Mouse (Mus musculus): Measurements from ENCODE around the gene Pkd1l3.

Pkd1l3 gene

DNA sequence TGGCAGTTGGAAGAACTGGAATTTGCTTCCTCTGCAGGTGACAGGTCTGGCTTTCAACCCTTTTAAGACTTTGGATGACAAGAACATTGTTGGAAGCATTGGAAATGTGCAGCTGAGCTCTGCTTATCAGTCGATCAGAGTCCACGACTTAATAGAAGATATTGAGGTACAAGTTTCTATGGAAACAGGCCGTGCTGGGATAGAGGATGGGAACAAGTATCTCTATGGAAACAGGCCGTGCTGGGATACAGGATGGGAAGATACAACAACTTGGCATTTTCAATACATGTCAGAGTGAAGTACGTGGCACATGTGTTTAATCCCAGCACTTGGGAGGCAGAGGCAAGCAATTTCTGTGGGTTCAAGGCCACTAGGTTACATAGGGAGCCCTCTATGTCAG is 18.2 kb downstream of the Pkd1l3 start:
- no peak for DNase-seq (ENCODE audit: low spot score in 2 of 2)

DNA sequence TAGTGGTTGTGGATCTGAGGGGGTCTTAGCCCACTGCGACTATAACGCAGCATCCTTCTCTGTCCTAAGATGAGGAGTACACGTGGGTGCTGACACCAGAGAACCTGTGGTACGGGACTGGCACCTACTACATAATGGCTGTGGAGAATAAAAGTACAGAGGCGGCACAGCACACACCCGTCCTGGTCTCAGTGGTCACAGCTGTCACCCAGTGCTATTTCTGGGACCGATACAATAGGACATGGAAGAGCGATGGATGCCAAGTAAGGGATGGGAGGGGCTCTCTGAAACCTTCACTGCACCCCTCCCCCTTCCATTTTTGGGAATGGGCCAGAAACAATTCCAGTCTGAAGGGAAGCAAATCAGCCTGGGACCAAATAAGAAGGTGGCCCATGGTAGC is 20.8 kb downstream of the Pkd1l3 start:
- no peak for DNase-seq (ENCODE audit: low spot score in 2 of 2)

DNA sequence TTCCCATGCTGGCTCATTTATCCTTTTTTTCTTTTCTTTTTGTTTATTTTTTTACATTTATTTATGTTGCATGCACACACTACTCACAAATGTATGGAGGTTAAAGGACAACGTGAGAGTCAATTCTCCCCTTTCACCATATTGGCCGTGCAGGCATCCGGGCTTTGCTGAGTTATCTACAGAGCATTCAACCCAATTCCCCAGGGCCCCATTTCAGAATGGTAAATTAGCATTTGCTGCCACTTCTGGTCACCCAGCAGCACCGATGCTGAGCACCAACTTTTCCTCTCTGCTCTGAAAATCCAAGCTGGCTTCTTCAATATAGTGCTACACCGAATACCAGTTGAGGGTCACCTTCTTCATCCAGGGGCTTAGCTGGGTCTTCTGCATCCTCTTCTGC is 24.5 kb downstream of the Pkd1l3 start:
- no peak for DNase-seq (ENCODE audit: low spot score in 2 of 2)

DNA sequence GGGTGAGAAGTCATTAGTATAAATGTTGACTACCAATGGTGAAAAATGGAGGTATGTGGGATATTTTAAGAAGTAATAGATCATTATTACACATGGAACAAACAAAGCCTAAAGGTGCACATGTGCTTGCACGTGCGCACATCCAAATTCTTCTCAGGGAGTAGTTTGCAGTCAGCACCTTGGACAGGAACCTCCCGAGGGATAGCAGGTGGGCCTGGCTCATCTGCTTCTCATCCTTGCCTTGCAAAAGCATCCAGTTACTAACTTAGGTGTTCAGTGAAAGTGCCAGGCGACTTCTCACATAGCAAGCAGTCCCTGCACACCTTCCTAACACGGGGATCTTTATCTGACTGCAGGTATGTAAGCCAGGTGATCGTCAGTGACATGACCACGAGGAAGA is 26.1 kb downstream of the Pkd1l3 start:
- no peak for DNase-seq (ENCODE audit: low spot score in 2 of 2)

DNA sequence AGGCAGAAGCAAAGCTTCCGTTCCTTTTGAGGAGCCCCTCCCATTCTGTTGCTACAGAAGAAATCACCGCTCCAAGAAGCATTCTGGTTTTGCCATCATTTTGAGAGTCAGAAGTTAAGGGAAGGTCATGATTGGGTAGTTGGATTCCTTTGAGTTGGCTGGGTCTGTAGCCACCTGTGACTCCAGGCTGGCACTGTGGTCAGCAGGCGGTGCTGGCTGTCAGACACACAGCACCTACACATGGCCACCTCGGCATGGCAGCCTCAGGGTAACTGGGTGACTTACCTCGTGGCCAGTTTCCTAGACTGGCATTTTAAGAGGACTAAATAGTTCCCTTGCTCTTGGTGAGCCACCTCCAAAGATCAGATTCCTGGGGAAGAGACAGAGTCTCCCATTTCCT is 26.9 kb downstream of the Pkd1l3 start:
- no peak for DNase-seq (ENCODE audit: low spot score in 2 of 2)

DNA sequence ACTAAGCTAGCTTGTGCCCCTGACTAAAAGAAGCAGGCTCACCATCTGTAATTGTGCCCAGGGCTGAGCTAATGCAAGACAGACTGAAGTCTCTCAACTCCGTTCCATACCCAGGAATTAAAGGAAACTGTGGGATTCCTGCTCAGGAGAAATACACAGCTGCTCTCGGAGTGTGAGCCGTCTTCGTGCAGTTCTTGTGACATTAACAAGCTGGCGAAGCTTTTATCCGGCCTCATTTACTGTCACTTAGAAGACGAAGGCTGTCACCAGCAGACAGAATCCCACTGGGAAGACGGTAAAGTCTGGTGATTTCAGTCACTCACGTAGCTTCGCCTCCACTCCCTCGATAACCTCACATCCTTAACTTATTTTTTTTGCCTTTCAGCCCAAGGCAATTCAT is 33.0 kb downstream of the Pkd1l3 start:
- DNase-seq (ENCODE audit: low spot score in 2 of 2) = no peak

DNA sequence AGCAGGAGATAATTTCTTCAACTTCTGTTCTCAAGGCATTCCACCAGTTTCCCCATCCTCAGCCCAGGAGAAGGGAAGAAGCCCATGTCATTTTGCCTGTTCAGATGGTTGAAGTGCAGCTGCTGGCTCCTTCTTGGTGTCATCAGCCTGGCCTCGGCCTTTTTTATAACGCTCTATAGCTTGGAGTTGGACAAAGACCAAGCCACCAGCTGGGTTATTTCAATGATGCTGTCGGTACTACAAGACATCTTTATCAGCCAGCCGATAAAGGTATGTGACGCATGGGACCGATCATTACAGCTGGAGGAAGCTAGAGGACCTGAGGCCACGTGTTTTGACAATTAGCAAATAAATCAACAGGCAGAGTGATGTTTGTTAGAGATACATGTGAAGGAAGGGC is 34.2 kb downstream of the Pkd1l3 start:
- DNase-seq (ENCODE audit: low spot score in 2 of 2) = no peak

DNA sequence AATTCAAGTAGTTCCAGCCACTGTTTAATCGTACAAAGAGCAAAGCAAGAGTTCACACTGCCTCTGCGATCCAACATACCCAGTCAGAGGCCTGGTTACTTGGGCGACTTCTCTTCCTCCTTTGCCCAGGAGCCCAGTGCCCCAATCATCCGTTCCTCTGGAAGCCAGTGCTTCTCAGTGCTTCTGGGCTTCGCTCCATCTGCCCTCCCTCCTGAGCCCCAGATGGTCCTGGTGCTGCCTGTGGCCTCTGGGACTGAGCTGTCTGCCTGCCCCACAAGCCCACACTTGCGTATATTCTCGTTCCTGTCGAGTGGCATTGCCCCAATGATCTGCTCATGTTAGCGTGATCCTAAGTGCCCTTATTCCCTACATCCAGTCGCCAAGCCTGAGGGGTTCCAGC is 36.5 kb downstream of the Pkd1l3 start:
- DNase-seq (ENCODE audit: low spot score in 2 of 2) = no peak

DNA sequence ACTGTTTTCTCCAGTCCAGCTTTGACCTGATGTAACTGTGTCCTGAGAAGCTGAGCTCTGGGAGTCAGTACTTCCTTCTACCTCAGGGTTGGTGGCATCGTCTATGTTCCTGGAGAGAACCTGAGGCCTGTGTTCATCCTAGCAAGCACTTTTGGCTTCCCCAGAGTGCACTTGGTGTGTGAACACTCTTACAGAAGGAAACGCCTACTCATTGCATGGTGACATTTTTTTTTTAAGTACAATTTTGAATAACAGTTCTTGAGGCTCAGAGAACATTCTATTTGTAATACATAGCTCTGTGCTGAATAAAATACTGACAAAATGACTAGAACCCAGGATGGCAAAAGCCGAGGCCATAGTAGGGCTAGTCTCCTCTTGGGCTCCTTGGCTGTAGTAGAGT is 42.5 kb downstream of the Pkd1l3 start:
- DNase-seq (ENCODE audit: low spot score in 2 of 2) = no peak

DNA sequence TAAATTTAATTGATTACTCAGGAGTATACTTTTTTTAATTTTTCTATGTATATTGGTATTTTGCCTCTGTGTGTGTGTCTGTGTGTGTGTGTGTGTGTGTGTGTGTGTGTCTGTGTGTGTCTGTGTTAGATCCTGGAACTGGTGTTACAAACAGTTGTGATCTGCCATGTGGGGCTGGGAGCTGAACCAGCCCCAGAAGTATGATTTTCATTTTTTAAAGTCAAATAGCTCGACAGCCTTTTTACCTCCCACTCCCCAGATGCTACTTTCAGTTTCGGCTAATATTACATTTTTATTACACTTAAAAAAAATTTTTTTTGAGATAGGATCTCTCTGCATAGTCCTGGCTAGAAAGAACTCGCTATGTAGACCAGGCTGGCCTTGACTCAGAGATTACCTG is 48.0 kb downstream of the Pkd1l3 start:
- no peak for DNase-seq (ENCODE audit: low spot score in 2 of 2)

DNA sequence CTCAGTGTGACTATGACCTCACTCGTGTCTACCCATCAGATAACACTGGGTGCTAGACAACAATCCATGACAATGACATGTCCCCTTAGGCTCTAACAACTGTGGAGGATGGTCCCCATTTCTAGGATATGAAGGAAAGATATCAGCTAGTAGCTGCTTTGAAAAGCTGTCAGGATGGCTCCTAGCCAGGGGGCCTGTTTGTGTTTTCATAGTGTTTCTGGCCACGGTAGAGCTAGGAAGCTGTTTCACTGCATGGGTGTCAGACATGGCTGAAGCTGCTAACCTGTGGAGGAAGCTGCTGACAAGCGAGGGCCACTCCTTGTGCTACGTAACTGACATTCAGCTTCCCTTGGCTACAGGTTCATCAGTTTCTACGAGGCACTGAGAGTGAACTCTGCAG is 52.3 kb downstream of the Pkd1l3 start:
- no peak for DNase-seq (ENCODE audit: low spot score in 2 of 2)

DNA sequence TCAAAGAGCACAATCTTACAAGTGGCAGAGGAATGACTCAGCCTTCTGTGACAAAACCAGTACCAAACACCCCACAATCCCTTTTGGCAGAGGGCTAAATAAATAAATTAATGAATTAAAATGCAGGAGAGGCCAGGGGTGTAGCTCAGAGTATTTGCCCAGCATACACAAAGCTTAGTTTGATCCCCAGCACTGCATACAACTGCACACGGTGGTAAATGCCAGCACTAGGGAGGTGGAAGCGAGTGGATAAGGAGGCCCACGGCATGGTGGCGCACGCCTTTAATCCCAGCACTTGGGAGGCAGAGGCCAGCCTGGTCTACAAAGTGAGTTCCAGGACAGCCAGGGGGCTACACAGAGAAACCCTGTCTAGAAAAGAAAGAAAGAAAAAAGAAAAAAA is 58.3 kb downstream of the Pkd1l3 start:
- no peak for DNase-seq (ENCODE audit: low spot score in 2 of 2)

DNA sequence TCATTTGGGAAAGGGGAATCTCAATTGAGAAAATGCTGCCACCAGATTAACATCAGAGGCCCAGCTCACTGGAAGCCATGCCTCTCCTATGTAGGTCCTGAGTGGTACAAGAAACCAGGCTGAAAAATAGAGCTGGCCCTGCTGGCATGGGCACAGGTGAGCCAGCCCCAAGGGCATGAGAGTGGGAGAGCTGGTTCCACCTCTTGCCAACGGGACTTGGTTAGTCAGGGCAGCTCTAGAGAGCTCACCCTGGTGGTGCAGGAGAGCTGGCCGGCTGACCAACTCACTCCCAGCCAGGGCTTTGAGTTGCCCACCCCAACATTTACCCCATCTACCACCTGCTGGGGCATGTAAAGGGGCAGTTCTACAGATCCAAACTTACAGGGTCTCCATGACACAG is 59.3 kb downstream of the Pkd1l3 start:
- no peak for DNase-seq (ENCODE audit: low spot score in 2 of 2)

DNA sequence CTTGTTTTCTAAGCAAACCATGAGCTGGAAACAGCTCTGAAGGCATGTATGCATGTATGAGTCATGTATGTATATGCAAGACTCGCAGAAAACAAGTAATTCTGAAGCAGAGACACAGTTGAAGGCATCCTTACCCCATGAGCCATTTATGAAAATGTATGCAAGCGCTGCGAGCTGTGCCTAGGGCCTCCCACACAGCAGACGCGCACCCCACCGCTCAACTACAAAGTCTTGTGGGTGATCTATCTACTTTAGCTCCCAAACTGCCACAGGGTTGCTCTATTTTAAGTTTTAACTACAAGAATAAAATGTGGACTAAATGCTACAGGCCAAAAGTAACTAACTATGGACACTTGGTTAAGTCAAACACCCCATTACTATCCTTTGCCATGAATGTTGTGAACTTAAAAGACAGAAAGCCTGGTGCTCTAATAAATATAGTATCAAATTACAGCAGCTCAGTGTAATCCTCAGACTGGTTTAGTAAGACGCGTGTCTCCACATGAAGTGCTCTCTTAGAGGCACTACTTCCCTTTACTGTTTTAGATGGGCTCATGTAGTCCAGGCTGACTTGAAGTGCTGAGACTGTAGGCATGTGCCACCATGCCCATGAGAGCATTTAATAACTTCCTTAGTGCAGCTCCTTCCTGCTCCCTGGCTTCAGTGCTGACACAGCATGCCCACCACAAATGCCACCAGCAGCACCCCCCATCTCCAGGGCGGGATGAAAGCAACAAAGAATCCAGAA is 61.8 kb downstream of the Pkd1l3 start:
- no peak for DNase-seq (ENCODE audit: low spot score in 2 of 2)

DNA sequence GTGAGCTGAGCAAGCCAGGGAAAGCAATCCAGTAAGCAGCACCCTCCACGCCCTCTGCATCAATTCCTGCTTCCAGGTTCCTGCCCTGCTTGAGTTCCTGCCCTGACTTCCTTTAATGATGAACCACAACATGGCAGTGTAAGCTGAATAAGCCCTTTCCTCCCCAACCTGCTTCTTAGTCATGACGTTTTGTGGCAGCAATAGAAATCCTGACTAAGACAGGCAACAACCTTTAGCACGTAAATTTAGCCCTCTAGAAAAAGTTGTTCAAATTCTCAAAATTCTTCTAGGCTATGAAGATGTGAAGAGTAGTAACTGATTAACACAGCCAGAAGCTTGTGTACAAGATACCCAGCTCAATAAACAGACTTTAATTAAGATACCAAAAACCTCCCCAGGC is 67.2 kb downstream of the Pkd1l3 start:
- DNase-seq (ENCODE audit: low spot score in 2 of 2) = no peak

DNA sequence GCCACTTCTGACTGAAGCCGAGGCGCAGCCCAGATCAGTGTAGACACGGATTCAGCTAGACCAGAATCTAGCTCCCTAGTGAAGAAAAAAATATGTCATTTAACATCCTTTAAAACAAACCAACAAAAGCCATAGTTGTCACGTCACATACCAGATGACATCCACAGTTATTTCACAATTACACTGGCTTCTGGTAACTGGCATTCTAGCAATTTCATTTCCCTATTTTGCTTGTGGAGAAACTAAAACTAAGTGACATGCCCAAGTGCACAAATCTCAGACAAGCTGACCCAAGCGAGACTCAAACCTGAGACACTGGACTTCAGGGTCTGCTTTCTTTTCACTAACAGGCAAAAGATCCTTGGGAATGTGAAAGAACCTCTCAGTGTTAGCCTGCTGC is 67.8 kb downstream of the Pkd1l3 start:
- DNase-seq (ENCODE audit: low spot score in 2 of 2) = no peak

DNA sequence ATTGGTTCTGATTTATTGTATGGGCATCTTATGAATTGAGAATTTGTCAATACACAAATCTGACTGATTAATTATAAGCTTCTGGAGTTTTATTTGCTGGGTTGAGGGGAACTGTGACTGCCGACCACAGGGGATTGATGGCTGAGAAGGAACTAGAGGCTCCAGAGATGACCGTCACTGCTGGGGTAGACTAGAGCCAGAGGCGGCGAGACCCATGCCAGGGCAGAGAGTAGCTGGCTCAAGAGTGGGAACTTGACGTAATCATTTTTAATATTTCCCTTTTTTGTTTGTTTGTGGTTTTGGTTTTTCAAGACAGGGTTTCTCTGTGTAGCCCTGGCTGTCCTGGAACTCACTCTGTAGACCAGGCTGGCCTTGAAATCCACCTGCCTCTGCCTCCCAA is 72.9 kb downstream of the Pkd1l3 start:
- no peak for DNase-seq (ENCODE audit: low spot score in 2 of 2)

DNA sequence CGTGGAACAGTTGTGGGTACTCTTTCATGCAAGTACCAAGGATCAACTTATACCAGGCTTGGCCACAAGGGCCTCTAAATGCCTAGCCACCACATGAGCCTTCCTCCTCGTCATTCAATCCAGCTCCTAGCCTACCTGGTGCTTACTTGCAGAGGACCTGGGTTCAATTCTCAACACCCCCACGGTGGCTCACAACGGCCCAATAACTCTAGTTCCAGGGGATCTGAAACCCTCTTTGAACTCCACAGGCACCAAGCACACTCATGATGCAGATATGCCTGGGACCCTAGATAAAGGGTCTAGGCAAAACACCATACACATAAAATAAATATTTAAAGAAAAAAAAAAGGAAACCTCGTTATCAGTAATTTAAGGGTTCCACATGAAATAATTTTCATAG is 77.5 kb downstream of the Pkd1l3 start:
- DNase-seq (ENCODE audit: low spot score in 2 of 2) = no peak

DNA sequence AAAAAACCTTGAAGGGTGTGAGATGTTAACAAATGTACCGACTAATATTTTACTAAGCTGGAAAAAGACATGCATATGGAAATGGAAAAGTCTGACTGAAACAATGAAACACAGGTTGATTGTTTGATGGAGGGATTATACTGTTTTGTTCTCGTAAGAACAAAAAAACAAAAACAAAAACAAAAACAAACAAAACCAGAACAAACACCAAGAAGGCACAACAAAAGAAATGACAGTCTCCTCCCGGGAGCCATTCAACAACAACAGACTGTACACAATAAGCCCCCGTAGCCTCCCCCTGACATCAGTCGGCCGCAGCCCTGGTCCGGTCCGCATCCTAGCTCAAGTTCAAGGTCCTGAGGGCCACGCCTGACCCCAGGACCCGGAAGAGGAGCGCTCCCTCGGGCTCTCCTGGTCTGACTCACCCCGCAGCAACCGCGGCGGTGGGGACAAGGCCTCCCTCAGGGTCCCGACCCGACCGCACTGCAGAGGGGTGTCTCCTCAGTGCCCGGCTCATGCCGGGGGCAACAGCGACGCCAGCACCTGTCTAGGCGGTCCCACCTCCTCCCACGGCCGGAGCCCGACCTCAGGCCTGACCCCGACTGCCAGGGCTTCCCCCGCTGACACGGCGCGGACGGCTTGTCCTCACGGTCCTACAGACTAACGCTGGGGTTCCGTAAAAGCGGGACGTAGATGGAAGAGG is 78.3 kb downstream of the Pkd1l3 start:
- DNase-seq (ENCODE audit: low spot score in 2 of 2) = no peak

DNA sequence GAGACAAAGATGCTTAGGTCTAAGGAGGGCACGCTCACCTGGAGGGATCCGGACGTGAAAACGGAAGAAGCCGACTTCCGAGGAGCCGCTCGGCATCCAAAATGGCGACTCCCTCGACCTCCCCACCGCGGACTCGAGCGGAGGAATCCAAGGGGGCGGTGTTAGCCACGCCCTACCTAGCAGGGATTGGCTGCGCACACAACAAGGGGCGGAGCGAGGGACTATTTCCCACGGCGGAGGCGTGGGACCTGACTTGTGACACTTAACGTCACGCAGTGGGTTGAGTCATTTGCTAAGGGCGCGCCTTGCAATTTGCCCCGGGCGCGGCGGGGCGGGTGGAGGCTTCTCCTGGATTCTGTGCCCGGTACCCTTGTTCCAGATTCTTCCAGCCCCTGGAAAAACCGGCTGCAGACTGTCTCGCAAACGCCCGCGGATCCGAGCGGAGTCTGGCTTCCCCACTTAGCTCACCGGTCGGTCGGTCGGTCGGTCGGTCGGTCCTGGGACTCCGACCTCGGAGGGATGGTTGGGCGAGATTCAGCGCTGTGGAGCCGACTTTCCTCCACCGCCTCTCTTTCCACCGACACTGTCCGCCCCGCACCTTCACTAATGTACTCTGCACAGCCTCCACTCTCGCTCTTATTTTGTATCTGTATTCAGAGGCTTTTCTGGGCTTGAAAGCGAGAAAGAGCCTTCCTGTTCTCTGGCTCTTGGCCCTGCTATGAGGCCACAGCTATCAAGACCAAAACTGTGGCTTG is 79.0 kb downstream of the Pkd1l3 start, which contains the start of gene Ist1:
Gene Ist1 (minus strand): TSS at position 115 of the 755 bp plus-strand sequence.
- peak; percentile 98 for DNase-seq (ENCODE audit: low spot score in 2 of 2)

DNA sequence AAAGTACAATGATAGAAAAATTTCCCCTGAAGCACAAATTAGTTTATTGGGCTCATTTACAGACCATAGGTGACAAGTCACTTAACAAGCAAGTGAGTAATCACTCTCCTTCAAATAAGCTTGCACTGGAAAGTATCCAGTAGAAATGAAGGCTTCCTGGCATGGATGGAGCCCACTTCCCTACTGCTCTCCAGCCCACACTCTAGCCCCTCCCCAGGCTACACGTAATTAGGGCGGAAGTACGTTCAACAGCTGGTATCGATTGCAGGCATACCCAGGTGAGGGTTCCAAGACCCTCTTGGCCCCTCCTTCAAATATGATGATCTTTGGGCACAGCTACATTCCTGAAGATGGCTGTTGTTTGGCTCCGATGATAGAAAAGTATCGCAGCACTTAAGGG is 79.8 kb downstream of the Pkd1l3 start:
- DNase-seq (ENCODE audit: low spot score in 2 of 2) = no peak

DNA sequence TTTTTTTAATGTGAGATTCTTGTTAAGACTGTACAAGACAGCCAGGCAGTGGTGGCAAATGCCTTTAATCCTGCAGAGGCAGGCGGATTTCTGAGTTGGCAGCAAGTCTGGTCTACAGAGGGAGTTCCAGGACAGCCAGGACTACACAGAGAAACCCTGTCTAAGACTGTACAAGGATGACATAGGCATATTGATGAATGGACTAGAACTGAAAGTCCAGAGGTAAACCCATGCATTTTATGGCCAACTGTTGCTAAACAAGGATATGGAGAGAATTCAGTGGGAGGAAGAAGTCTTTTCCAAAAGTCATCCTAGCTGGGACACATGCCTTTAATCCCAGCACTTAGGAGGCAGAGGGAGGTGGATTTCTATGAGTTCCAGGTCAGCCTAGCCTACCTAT is 83.4 kb downstream of the Pkd1l3 start:
- no peak for DNase-seq (ENCODE audit: low spot score in 2 of 2)

DNA sequence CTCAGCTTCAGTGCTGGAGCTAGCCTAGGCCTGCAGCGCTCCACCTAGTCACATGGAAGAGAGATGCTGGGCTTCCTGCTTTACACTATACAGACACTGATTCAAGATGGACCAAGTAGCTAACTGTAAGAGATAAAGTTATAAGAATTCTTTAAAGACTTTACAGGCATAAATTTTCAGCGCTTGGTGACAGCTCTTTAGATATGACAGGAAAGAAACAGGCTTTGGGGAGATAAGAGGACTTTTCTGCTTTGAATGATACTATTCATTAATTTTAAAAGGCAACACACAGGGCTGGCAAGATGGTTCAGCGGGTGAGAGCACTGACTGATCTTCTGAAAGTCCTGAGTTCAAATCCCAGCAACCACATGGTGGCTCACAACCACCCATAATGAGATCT is 84.2 kb downstream of the Pkd1l3 start:
- no peak for DNase-seq (ENCODE audit: low spot score in 2 of 2)
